Mouse (Mus musculus) CH12.LX (cell line): ENCODE measurements around the gene Rcan1. TPM values are rescaled to one million over a fixed set of nuclear protein-coding genes. Genes with fewer than 3 reads are reported as not detected.

Experiments
- DNase-seq: peaks from one replicate; pipeline ENCODE4 v3.0.0-alpha.2; 2013; ENCODE audit errors: extremely low read depth
- H3K27ac ChIP-seq: 2 replicates; pipeline ENCODE4 v1.5.1; 2012; ENCODE audit warnings: low read depth, mild to moderate bottlenecking, control low read depth, moderate library complexity; ENCODE audit not compliant: insufficient read depth
- H3K27me3 ChIP-seq: replicated peaks from 2 replicates; pipeline ENCODE3; 2012; ENCODE audit warnings: inconsistent platforms
- H3K36me3 ChIP-seq, 2 experiments: replicated peaks in 1 of 2; 2 replicates each; pipeline versions ENCODE3 to v1.6.1; 2012; ENCODE audit warnings: inconsistent platforms in 1 of 2, low read length in 1 of 2, mild to moderate bottlenecking in 1 of 2, mixed read lengths in 1 of 2, moderate library complexity in 1 of 2; ENCODE audit not compliant: control insufficient read depth in 1 of 2, insufficient read depth in 1 of 2
- H3K4me1 ChIP-seq, 2 experiments: 2 replicates each; pipeline ENCODE4 v1.6.1; 2012; ENCODE audit warnings: inconsistent platforms in 1 of 2, moderate library complexity in 1 of 2; ENCODE audit not compliant: insufficient read depth in 2 of 2, control insufficient read depth in 1 of 2
- H3K4me2 ChIP-seq: 2 replicates; pipeline ENCODE4 v1.6.1; 2012; ENCODE audit warnings: low read depth, mild to moderate bottlenecking, control low read depth; ENCODE audit not compliant: poor library complexity, insufficient read depth, severe bottlenecking
- H3K4me3 ChIP-seq, 3 experiments: fragments of 150-350 bp in 1 of 3; sonication (generic) in 1 of 3; replicated peaks in 1 of 3; 2 replicates each; pipeline versions ENCODE3 to v1.5.1; 2011 to 2012; ENCODE audit warnings: low read depth in 2 of 3, low read length in 2 of 3, mild to moderate bottlenecking in 2 of 3, moderate library complexity in 2 of 3, control low read depth in 1 of 3, improper control_type of control experiment in 1 of 3, inconsistent platforms in 1 of 3, mixed read lengths in 1 of 3; ENCODE audit not compliant: poor library complexity in 1 of 3
- H3K79me2 ChIP-seq: replicated peaks from 2 replicates; pipeline ENCODE4 v1.6.1; 2012; ENCODE audit warnings: mild to moderate bottlenecking, moderate library complexity; ENCODE audit not compliant: control insufficient read depth, poor library complexity, insufficient read depth, severe bottlenecking; ENCODE audit errors: extremely low read depth
- H3K9ac ChIP-seq: 2 replicates; pipeline ENCODE4 v1.6.1; 2012; ENCODE audit warnings: low read depth, mild to moderate bottlenecking, control low read depth, moderate library complexity; ENCODE audit not compliant: insufficient read depth
- H3K9me3 ChIP-seq: replicated peaks from 2 replicates; pipeline ENCODE3; 2012; ENCODE audit warnings: low read length, inconsistent platforms, mixed read lengths
- BHLHE40 ChIP-seq: IDR thresholded peaks from 2 replicates; pipeline ENCODE4 v1.6.1; 2011; ENCODE audit warnings: mild to moderate bottlenecking, low read depth, low read length, improper control_type of control experiment
- E2F4 ChIP-seq: IDR thresholded peaks from 2 replicates; pipeline ENCODE4 v1.6.1; 2011; ENCODE audit warnings: low read depth, low read length, improper control_type of control experiment; ENCODE audit not compliant: insufficient replicate concordance
- EP300 ChIP-seq: IDR thresholded peaks from 2 replicates; pipeline ENCODE4 v1.6.1; 2011; ENCODE audit warnings: low read length, improper control_type of control experiment
- ETS1 ChIP-seq: conservative IDR thresholded peaks from 2 replicates; pipeline ENCODE4 v1.6.1; 2012; ENCODE audit warnings: low read depth, mild to moderate bottlenecking, inconsistent platforms, low read length, improper control_type of control experiment, moderate library complexity
- GABPA ChIP-seq: IDR thresholded peaks from 2 replicates; pipeline ENCODE4 v1.6.1; 2012; ENCODE audit warnings: low read depth, low read length, improper control_type of control experiment, inconsistent platforms; ENCODE audit not compliant: insufficient replicate concordance
- IRF4 ChIP-seq: IDR thresholded peaks from 2 replicates; pipeline ENCODE4 v1.6.1; 2014; ENCODE audit warnings: low read depth, mild to moderate bottlenecking, inconsistent platforms, low read length, improper control_type of control experiment
- JUN ChIP-seq: IDR thresholded peaks from 2 replicates; pipeline ENCODE4 v1.6.1; 2011; ENCODE audit warnings: low read depth, mild to moderate bottlenecking, low read length, improper control_type of control experiment, moderate library complexity; ENCODE audit not compliant: insufficient read depth
- MAFK ChIP-seq: IDR thresholded peaks from 2 replicates; pipeline ENCODE4 v1.6.1; 2011; ENCODE audit warnings: low read length, improper control_type of control experiment; ENCODE audit not compliant: insufficient replicate concordance
- MXI1 ChIP-seq: IDR thresholded peaks from 2 replicates; pipeline ENCODE4 v1.6.1; 2011; ENCODE audit warnings: mild to moderate bottlenecking, low read depth, low read length, improper control_type of control experiment
- MYC ChIP-seq: IDR thresholded peaks from 2 replicates; pipeline ENCODE4 v1.6.1; 2011; ENCODE audit warnings: low read depth, mild to moderate bottlenecking, improper control_type of control experiment, low read length
- NELFE ChIP-seq: IDR thresholded peaks from 2 replicates; pipeline ENCODE4 v1.6.1; 2011; ENCODE audit warnings: low read depth, low read length, improper control_type of control experiment
- PAX5 ChIP-seq: IDR thresholded peaks from 2 replicates; pipeline ENCODE4 v1.6.1; 2012; ENCODE audit warnings: low read length, inconsistent platforms, mixed read lengths
- POLR2AphosphoS2 ChIP-seq: IDR thresholded peaks from 2 replicates; pipeline ENCODE4 v1.6.1; 2011; ENCODE audit warnings: low read depth, low read length, improper control_type of control experiment
- RAD21 ChIP-seq: IDR thresholded peaks from 2 replicates; pipeline ENCODE4 v1.6.1; 2011; ENCODE audit warnings: low read depth, mild to moderate bottlenecking, low read length, improper control_type of control experiment, moderate library complexity
- RCOR1 ChIP-seq: conservative IDR thresholded peaks from 2 replicates; pipeline ENCODE4 v1.6.1; 2012; ENCODE audit warnings: low read depth, mild to moderate bottlenecking, inconsistent platforms, low read length, improper control_type of control experiment
- SIN3A ChIP-seq: IDR thresholded peaks from 2 replicates; pipeline ENCODE4 v1.6.1; 2012; ENCODE audit warnings: low read length, improper control_type of control experiment, inconsistent platforms
- SMC3 ChIP-seq: IDR thresholded peaks from 2 replicates; pipeline ENCODE4 v1.6.1; 2011; ENCODE audit warnings: low read depth, low read length, improper control_type of control experiment
- TBP ChIP-seq: conservative IDR thresholded peaks from 2 replicates; pipeline ENCODE4 v1.6.1; 2011; ENCODE audit warnings: low read depth, low read length, improper control_type of control experiment
- TCF12 ChIP-seq: IDR thresholded peaks from 2 replicates; pipeline ENCODE4 v1.6.1; 2014; ENCODE audit warnings: low read depth, mild to moderate bottlenecking, inconsistent platforms, low read length, improper control_type of control experiment
- USF1 ChIP-seq: IDR thresholded peaks from 2 replicates; pipeline ENCODE4 v1.6.1; 2014; ENCODE audit warnings: low read depth, mild to moderate bottlenecking, inconsistent platforms, low read length, improper control_type of control experiment
- ZMIZ1 ChIP-seq: IDR thresholded peaks from 2 replicates; pipeline ENCODE4 v1.6.1; 2012; ENCODE audit warnings: low read depth, mild to moderate bottlenecking, inconsistent platforms, low read length, improper control_type of control experiment
- ZNF384 ChIP-seq: IDR thresholded peaks from 2 replicates; pipeline ENCODE4 v1.6.1; 2012; ENCODE audit warnings: low read depth, low read length, improper control_type of control experiment, inconsistent platforms
- dilution Hi-C: fragments of 300-500 bp; cut with MboI; formaldehyde crosslinking; loops from 2 replicates; pipeline ENCODE4 v1.14.3; 2020; ENCODE audit warnings: low sequenced_read_pairs; ENCODE audit not compliant: extremely low pct_unique_long_range_greater_than_20kb, extremely low pct_ligation_motif_present
- in situ Hi-C: fragments of 300-500 bp; cut with MboI; formaldehyde crosslinking; loops from 3 replicates; pipeline ENCODE4 v1.14.3; 2019; ENCODE audit warnings: low sequenced_read_pairs, low pct_ligation_motif_present, low pct_unique_long_range_greater_than_20kb, mixed read lengths
- polyA plus RNA-seq: library from polyadenylated mRNA; unstranded; fragments of >175 nt; gene quantifications from 2 replicates; pipeline ENCODE4 v1.2.1, GENCODE M21; 2012; ENCODE audit warnings: low read depth; ENCODE audit not compliant: insufficient read length
- total RNA-seq, 2 experiments: library from RNA; depleted of rRNA; stranded (reverse); fragments of 300-350 nt in 1 of 2; fragments of >200 nt in 1 of 2; gene quantifications; 2 replicates each; pipeline ENCODE4 v1.2.3; 2012 to 2014

The Rcan1 gene
- total and polyA plus RNA-seq, 3 experiments = 10.0 to 15.3 (median 12.4) TPM

- H3K79me2 ChIP-seq = no peaks in the 10 kb centered on the region
- dilution Hi-C loops = no loop called here
- no peak overlapping the region for H3K4me3 ChIP-seq
- H3K27me3 ChIP-seq = no peaks in the 10 kb centered on the region
- H3K9me3 ChIP-seq = no peaks in the 10 kb centered on the region
- in situ Hi-C loops = no loop called here
- H3K4me2 ChIP-seq = no peak overlapping the region
- H3K27ac ChIP-seq = no peak overlapping the region
- DNase-seq = no peak
- no peak overlapping the region for H3K9ac ChIP-seq
- peaks cover 8 to 41% of the 10 kb centered on the region in 2 experiments for H3K4me1 ChIP-seq
- peaks cover 6 to 48% of the 10 kb centered on the region in 2 experiments for H3K36me3 ChIP-seq
- TF ChIP-seq EP300 (no peak), TBP (no peak), BHLHE40 (no peak), ZMIZ1 (no peak), GABPA (no peak), MXI1 (no peak), ETS1 (no peak), USF1 (no peak), RAD21 (no peak), SMC3 (no peak), JUN (no peak), TCF12 (no peak), NELFE (no peak), MYC (no peak), POLR2AphosphoS2 (no peak), RCOR1 (no peak), ZNF384 (no peak), E2F4 (no peak), MAFK (no peak), IRF4 (no peak)
- TF ChIP-seq, all 38 proteins: peak for 0
Observed at GRCm38 (mm10) chr16:92454495-92454894, 16.2 kb downstream of the Rcan1 start.

GRCm38 (mm10) chr16:92454002-92454401 is 16.7 kb downstream of the Rcan1 start:
- Histone ChIP-seq H3K36me3 (peaks cover 6 to 53% of the 10 kb centered on the region in 2 experiments), H3K79me2 (no peaks in the 10 kb centered on the region), H3K27me3 (no peaks in the 10 kb centered on the region), H3K4me3 (no peak overlapping the region), H3K27ac (no peak overlapping the region), H3K9ac (no peak overlapping the region), H3K4me1 (peaks cover 8 to 36% of the 10 kb centered on the region in 2 experiments), H3K4me2 (no peak overlapping the region), H3K9me3 (no peaks in the 10 kb centered on the region)
- in situ Hi-C loops (no loop called here), dilution Hi-C loops (no loop called here)
- DNase-seq = no peak
- TF ChIP-seq PAX5 = no peak
- no peak for TF ChIP-seq SIN3A
- TF ChIP-seq TCF12 = no peak
